Mouse (Mus musculus): ENCODE results near the gene Padi6.

Gene Padi6

DNA sequence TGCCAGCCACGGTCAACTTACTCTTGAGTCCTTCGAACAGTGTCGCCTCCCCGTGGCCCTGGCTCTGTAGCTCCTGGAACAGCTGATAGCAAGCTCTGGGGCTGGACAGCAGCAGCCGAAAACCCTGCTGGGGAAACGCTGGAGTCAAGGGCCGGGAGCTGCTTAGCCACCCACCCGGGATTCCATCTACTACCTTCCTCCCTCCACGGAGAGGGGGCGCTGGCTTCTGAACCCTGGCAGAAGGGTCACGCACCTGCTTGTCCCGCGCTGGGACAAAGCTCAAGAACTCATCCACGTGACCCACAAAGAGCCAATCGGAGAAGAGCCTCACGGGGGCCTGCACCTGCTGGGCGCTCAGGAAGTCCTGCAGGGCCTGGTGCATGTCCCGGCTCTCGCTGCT, 7.9 kb upstream of the Padi6 start:
- no peak for DNase-seq (ENCODE audit: low spot score)

DNA sequence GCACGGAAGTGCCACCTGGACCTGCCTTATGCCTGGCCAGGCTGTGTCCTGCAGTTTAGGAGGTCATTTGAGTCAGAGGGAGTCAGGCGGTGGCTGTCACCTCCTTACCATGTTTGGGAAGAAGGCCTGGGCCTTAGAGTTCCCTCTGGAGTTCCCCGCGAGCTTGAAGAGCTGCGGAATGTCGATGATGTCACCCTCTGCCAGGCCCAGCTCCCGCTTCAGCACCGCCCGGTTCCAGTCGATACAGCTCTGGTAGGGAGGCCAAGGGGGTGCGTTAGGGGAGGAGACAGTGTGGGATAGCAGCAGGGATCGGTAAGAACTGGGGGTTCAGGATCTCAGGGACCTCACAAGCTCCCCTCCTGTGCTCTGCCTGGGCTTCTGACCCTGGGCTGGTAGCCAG, 5.5 kb upstream of the Padi6 start:
- no peak for DNase-seq (ENCODE audit: low spot score)

DNA sequence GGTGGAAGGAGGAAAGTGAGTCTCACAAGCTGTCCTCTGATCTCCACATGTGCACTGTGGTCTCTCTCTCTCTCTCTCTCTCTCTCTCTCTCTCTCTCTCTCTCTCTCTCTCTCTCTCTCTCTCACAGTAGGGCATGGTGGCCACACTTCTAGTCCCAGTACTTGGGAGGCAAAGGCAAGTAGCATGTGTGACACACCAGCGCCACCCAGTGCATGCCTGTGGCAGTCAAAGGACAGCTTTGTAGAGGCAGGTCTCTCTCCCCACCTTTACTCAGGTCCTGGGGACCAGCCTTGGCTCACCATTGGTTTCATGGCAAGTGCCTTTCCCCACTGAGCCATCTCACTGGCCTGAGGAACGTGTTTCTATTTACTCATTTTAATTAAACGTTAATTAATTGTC, 2.2 kb upstream of the Padi6 start:
- no peak for DNase-seq (ENCODE audit: low spot score)

DNA sequence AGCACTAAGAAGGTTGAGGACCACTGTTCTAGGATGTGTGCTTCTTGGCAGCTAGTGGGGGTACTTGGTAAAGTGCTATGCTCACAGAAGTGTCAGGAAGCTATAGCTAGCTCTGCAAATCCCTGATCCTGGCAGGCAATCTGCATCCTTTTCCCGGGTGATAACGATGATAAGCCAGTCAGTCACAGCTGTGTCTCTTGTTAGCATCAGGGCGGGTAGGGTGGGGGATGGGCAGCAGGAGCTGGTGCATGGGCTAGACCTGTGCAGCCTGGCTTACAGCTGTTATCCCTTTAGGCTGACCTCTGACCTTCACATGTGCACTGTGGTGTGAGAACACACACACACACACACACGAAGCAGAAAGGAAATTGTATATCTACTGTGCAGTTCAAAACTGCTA, 643 bp upstream of the Padi6 start:
- DNase-seq (ENCODE audit: low spot score), result no peak

DNA sequence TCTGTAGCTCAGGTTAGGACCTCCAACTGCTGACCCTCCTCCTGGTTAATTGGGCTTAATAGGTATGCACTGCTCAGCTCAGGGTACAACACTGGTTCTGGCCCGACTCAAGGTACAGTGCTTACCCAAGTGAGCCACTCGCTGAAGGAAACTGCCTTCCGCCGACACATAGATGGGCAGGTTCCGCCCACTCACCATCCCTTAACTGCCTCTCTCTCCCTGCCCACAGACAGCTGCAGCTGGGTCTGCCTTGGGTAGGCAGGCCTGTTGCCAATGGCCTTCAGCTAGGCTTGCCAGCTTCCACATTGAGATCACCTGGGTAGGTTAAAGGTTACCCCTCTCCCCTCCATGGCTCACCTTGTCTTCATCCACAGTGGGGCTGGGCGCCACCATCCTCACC, 1.0 kb downstream of the Padi6 start:
- no peak for DNase-seq (ENCODE audit: low spot score)

DNA sequence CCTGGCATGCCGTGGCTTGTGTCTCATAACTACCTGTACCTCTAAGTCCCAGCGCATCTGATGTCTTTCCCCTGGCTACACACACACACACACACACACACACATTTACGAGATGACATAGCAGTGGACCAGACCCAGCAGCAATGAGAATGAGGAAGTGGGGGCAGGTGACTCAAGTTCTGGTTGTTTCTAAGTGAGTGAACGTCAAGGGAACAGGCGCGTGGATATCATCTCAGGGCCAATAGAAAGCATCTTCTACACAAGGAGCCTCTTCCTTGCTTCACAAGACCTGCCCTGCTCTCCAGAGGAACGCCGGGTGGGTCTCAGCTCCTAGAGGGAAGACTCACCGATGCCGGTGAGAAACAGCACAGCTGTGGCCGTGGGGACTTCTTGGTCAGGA, 1.8 kb downstream of the Padi6 start:
- DNase-seq (ENCODE audit: low spot score), result no peak

DNA sequence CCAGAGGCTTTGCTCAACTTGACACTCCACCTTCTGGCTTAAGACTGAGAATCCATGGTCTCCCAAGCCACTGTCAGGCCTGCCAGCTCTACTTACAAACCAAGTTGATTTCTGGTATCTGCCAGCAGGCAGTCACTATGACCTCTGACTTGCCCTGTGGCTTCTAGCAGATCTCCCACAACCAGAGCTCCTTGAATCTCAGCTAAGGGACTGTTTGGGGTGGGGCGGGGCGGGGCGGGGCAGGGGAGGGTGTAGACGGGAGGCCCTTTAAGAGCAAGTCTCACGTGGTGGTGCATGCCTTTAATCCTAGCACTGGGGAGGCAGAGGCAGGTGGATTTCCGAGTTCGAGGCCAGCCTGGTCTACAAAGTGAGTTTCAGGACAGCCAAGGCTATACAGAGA, 9.6 kb downstream of the Padi6 start:
- no peak for DNase-seq (ENCODE audit: low spot score)

DNA sequence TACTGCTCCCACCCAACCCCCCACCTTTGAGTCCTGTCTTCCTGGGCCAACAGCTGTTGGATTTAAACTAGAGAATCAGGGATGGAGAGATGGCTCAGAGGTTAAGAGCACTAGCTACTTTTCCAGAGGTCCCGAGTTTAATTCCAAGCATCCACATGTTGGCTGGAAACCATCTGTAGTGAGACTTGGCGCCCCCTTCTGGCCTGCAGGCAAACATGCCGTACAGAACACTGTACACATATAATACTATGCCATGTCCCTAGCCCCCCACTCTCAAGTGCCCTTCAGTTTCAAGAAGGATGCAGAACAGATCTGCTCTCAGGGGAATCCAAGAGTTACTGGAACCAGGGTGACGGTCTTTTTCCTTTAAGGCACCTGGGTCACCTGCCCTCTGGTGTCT, 10.8 kb downstream of the Padi6 start:
- DNase-seq (ENCODE audit: low spot score), result no peak

DNA sequence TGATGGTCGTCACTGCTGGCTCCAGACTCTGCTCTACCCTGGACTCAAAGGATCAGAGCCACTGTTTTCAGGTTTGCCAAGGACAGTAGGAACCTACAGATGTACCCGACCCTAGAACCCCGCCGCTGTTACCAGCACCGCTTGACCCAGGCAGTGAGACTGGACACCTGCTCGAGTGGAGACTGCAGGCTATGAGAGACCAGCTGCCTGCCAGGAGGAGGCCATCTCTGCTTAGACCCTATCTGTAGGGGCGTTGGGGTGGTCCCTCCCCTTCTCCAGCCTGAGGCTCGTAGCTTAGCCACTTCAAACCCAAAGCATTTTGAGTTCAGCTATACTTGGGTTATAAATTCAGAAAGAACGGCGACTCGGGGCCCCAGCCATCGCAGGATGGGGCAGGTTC, 15.5 kb downstream of the Padi6 start:
- no peak for DNase-seq (ENCODE audit: low spot score)

DNA sequence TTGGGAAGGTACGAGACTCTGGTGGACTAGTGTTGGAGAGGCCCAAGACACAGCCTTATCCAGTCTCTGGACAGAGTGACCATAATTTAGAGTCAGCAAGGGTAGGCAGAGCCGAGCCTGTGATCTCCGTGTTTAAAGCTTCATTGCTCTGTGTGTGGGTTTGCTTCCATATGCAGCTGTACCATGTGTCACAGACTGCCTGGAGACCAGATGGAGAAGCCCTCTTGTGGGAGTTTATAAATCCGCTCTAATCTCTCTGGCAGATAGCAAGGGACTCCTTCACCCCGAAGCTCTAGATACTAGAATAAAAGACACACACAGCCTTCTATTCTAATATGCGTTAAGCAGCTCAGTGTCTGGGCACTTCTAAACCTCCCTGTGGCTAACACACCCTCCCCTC, 17.7 kb downstream of the Padi6 start:
- no peak for DNase-seq (ENCODE audit: low spot score)

DNA sequence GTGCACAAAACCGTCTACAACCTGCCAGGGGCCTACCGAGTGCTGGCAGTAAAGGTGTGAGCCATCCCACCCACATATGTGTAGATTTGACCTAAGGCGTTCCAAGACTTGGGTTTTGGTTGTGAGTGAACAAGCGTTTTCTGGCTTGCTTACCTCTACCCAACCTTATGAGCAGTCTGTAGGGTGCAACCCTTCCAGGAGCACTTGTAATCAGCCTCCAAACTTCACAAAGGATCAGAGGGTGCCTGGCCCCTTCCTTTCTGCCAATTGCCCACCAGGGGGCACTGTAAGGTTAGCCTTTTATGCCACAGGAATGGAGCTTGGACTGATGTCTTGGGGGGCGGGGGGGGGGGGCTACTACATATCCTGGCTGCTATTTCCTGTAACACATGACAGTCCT, 18.6 kb downstream of the Padi6 start:
- no peak for DNase-seq (ENCODE audit: low spot score)

DNA sequence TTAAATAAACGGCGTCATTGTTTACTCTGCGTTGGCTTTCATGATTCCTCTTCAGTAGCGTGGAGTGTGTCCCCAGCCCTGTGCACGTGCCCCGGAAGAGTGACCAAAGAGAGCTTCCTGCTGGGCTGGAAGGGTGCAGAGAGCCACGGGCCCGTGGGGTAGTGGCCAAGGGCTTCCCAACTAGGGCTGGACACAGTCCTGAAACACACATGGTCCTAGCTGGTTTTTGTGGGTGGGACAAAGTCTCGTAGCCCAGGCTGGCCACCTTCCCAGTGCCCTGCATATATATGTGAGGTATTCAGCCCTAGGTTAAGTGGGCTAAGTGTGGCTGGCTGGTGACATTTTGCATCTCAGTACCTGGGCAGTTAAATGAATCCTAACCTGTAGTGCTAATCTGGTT, 19.3 kb downstream of the Padi6 start:
- DNase-seq (ENCODE audit: low spot score), result no peak

DNA sequence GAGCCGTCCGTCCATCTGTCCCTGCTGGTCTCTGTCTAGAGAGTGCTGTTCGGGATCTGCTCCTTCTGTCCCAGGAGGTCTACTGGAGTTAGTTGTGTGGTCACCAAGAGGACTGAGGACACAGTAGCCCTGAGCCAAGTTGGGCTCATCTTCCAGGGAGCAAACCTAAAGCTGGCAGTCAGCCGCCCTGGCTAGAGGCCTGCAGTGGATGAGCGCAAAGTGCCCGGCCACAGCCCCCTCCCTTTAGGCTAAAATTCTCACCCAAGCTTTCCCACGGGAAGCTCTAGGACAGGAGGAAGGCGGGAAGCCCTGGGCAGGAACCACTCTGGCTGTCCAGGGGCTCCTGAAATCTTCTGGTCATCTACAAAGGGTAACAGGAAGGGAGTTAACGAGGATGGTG, 19.7 kb downstream of the Padi6 start:
- no peak for DNase-seq (ENCODE audit: low spot score)

DNA sequence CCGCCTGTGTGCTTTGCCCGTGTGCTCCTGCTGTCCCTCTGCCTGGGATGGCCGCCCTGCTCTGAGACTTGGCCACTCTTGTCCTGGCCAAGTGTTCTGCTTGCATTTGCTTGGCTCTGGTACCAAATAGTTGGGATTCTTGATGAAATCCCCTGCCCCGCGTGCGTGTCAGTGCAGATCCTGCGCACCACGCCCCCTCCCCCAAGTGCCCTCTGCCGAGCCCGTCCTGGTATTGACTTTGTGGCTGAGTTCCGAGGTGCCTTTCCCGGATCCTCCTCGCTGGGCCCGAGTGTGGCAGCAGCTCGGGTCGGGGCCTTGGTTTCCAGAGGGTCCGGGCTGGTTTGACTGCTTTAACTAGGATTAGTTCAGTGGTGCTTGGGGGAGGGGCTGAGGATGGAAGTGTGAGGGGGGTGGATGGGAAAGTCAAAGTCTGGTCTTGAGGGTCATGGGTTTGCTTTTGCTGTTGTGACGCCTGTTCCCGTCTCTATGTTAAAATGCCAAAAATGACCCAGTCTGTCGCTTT, 20.4 kb downstream of the Padi6 start:
- no peak for DNase-seq (ENCODE audit: low spot score)

DNA sequence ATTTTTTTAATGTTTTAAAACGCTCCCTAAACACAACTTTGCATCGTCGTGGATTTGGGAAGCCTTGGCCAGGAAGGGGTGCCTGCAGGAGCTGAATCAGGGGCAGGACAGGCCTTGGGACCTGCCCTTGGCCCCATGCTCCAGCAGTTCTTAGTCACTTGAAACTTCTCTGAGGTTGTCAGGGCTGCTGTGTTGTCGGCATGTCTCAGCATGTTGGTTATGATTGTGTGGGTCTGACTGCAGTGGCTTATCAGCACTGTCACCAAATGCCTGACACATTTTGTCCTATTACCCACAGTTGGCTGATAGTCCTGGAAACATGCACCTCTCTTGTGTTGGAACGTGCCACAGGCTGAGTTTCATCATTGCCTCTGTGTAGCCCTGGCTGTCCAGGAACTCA, 22.4 kb downstream of the Padi6 start:
- DNase-seq (ENCODE audit: low spot score), result no peak

DNA sequence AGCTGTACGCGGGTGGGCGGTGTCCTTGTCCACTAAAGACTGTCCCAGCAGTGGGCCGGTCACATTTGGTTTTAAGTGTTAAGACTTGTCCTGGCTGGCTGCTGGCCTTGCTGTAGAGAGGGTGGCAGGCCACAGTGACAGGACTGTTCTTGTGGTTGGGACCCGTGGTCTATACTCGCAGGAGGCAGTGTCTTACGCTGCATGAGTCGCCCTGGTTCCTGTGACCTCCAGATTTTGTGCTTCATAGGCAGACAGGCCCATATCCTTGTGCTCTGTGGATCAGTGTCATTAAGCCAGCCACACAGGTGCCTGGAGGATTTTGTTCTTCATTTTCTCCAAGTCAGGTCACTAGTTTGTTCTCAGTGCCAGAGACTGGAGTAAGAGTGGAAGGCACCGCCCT, 24.0 kb downstream of the Padi6 start:
- no peak for DNase-seq (ENCODE audit: low spot score)

DNA sequence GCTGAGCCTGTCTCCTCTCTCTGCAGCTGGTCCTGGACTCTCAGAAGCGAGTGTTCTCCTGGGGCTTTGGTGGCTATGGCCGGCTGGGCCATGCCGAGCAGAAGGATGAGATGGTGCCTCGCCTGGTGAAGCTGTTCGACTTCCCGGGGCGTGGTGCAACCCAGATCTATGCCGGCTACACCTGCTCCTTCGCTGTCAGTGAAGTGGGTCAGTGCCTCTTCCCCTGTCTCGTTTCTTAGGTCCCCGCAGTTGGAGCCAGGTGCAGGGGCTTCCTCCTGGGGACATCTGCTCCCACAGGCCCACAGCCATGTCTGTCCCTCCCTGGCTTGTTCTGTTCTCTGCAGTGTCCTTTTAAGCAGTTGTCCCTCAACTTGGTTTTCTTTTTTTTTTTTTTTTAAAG, 25.4 kb downstream of the Padi6 start:
- no peak for DNase-seq (ENCODE audit: low spot score)

DNA sequence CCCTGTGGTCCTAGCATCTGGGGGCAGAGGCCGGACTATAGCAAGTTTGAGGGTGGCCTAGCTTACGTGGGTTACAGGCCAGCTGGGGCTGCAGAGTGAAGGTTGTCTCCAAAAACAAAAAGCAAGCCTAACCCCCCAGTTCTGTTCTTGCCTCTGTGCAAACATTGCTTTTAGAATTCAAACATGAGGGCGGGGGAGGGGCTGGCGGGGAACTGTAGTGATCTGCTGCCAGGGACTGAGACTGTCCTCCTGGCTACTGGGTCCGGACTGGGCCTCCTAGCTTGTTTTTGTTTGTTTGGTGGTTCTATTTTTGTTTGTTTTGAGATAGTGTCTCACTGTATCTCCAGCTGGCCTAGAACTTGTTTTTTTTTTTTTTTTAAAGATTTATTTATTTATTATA, 27.9 kb downstream of the Padi6 start:
- no peak for DNase-seq (ENCODE audit: low spot score)

DNA sequence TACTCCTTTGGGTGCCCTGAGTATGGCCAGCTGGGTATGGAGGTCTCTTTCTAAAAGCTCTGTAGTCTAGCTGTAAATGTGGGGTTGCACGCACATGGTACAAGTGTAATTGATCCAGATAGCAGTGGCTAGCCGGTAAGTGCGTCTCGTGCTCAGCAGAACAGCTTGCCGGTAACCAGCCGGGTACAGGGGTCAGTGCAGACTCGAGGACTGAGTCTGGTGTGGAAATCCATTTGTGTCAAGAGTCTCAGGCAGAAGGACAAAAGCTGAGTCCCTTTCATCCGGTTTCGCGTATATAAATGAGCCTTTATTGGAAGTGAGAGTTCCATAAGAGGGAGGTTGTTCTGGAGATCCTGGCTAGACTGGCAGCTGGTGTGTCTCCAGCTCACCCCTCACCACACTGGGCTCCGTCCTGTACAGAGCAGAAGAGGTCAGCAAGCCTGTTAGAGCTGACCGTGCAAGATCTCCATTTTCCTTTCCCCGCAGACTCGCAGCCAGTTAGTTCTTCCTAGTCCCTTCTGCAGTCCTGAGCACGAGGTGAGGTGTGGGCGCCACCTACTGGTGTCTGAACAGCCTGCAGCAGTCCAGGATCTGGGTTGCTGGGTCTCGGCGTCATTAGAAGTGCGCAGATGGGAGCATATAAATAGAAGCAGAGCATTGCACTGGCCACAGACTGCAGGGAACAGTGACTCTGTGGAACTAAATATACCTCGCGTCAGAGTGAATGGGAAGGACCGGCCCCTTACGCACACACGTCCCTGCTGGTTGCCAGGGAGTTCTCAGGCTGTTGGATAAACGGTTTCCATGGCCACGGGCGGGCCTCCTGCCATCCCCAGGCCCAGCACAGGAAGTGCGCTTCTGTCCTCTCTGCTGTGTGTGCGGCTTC, 28.7 kb downstream of the Padi6 start:
- DNase-seq (ENCODE audit: low spot score), result peak; percentile 87

DNA sequence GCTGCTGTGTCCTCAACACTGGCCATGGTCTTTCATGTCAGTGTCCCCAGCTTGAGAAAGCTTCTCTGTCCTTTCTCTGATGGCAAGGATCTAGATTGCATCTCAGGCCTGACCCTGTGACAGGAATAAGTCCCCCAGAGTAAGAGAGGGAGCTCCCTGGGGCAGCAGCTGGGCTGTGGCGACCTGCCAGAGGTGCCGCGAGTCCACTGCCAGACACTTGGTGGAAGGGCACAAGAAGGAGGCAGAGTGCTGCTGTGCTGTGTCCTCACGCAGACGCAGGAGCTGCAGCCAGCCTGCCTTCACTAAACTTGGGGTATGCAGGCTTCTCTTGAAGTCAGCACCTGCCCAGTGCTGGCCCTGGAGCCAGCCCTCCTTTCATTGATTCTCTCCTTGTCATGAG, 31.1 kb downstream of the Padi6 start:
- DNase-seq (ENCODE audit: low spot score), result no peak

DNA sequence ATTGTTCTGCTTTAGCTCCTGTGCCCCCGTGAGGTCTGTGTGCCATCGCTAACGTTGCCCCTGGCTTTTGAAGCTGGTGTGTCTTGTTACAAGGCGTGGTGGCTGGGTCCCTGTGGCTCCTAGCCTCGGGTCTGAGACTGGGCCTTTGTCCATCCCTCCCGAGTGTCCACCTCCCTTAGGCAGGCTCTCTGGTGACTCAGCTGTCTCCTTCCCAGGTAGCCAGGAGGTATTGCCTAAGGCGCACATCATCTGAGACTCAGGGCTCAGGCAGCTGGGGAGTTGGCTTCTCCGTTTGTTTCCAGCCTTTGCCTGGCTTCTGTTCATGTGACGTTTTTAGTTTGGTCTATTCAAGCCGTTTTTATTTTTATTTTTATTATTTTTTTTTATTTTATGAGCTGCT, 31.7 kb downstream of the Padi6 start:
- no peak for DNase-seq (ENCODE audit: low spot score)

DNA sequence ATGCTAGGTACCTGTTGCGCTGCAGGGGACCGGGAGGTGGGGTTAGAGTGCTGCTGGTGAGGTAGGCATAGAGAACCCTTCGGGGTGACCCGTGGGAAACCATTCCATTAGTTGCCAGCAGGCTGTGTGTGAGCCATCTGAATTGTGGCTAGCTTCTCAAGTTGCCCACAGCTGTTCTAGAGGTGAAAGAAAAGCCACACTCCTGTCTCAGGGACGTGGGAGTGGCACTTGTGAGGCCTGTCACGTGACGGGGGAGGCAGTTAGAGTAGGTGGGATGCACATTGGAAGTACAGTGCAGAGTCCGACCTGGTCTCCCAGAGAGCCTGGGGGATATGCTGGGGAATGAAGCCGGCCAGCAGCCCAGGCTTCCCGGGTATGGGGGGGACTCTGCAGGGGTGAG, 32.8 kb downstream of the Padi6 start:
- no peak for DNase-seq (ENCODE audit: low spot score)

DNA sequence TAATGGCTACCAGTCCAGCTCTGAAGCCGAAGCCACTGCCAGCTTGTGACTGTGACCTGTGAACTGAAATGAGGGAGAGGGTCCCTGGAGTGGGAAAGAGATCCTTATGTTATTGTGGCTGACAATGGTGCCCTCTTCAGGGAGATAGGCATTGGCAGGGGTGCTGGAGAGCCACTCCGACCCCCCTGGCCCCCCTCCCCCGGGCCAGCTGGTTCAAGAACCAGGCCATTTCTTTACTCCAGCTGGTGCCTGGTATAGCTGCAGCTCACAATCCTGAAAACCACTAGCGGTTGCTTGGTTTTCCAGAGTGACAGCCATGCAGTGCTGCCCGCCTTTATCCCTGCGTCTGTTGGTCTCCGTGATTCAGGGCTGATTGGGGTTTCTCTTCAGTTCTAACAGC, 33.3 kb downstream of the Padi6 start:
- no peak for DNase-seq (ENCODE audit: low spot score)

DNA sequence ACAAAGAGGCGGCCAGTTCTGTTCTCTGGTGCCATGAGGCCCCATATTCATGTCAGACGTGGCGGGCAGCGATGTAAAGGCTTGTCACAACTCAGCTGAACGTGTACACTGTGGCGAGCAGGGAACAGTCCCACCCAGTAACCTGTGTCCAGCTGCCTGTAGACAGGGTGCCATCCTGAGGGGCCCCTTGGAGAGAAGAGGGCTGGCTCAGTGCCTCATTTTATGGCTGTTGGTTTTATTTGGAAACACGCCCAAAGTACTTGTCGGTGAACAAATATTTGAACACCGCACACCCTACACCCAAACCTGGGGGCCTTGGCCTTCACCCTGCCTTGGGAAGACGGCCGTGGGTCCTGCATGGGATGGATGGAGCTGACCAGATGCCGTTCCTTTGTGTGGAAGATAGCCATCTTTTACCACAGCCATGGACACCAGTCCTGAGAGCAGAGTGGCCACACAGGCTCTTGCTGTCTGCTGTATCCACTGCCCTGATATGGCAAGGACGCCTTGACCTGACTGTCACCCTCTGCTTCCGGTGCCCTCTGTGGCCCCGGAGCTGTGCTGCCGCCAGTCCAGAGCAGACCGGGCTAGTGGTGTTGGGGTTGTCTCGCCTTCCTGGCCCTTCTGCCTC, 34.0 kb downstream of the Padi6 start:
- DNase-seq (ENCODE audit: low spot score), result no peak
